Mouse (Mus musculus): Measurements from ENCODE around the gene Pate2.

DNA sequence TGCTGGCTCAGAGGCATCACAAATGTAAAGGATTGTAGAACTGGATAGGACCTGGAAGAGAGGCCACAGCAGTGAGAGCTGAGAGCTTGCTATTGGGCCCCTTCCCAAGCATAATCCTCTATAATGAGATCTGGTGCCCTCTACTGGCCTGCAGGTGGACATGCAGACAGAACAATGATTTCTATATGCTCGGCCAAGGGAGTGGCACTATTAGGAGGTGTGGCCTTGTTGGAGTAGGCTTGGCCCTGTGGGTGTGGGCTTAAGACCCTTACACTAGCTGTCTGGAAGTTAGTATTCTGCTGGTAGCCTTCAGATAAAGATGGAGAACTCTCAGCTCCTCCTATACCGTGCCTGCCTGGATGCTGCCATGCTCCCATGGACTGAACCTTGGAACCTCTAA, 35.0 kb upstream of the Pate2 start:
- no peak for TF ChIP-seq POLR2A (IDR thresholded peaks at IDR 0.05; ENCODE audit: borderline replicate concordance, low read depth, low read length)
- peak; percentile 73 for TF ChIP-seq CTCF (IDR thresholded peaks at IDR 0.05; ENCODE audit: low read depth, low read length)

Measured in bone marrow macrophage, adult 2 months (primary cell).